Mouse (Mus musculus) forebrain, embryonic 11.5 days (tissue): ENCODE results near the gene Masp1. TPM values are rescaled to one million over a fixed set of nuclear protein-coding genes. Genes with fewer than 3 reads are reported as not detected.

Experiments used
- ATAC-seq: fragments of 200-750 bp; cut with Nextera tagmentation; replicated peaks from 2 replicates; pipeline ENCODE4 v1.8.0; 2017; ENCODE audit warnings: moderate TSS enrichment; ENCODE audit not compliant: low FRiP score
- DNase-seq: peaks from one replicate; pipeline ENCODE4 v3.0.0-alpha.2; 2017; ENCODE audit warnings: low spot score
- H3K27ac ChIP-seq: fragments of 300-500 bp; sonication (generic); 2 replicates; pipeline ENCODE4 v1.5.1; 2014; ENCODE audit warnings: low read depth, low read length
- H3K27me3 ChIP-seq: fragments of 300-500 bp; sonication (generic); 2 replicates; pipeline ENCODE4 v1.6.1; 2014; ENCODE audit warnings: mild to moderate bottlenecking, low read length, mixed read lengths; ENCODE audit not compliant: control insufficient read depth, insufficient read depth
- H3K36me3 ChIP-seq: fragments of 300-500 bp; sonication (generic); 2 replicates; pipeline ENCODE4 v1.6.1; 2014; ENCODE audit warnings: mild to moderate bottlenecking, low read length, moderate library complexity, mixed read lengths; ENCODE audit not compliant: control insufficient read depth, insufficient read depth
- H3K4me1 ChIP-seq: fragments of 300-500 bp; sonication (generic); replicated peaks from 2 replicates; pipeline ENCODE4 v1.6.1; 2014; ENCODE audit warnings: low read length, mixed read lengths; ENCODE audit not compliant: control insufficient read depth, insufficient read depth
- H3K4me2 ChIP-seq: fragments of 300-500 bp; sonication (generic); 2 replicates; pipeline ENCODE4 v1.6.1; 2014; ENCODE audit warnings: low read depth, mild to moderate bottlenecking, low read length, moderate library complexity, mixed read lengths; ENCODE audit not compliant: severe bottlenecking
- H3K4me3 ChIP-seq: fragments of 300-500 bp; sonication (generic); 2 replicates; pipeline ENCODE4 v1.5.1; 2014; ENCODE audit warnings: low read depth, low read length
- H3K9ac ChIP-seq: fragments of 300-500 bp; sonication (generic); 2 replicates; pipeline ENCODE4 v1.6.1; 2014; ENCODE audit warnings: low read length
- H3K9me3 ChIP-seq: fragments of 300-500 bp; sonication (generic); 2 replicates; pipeline ENCODE4 v1.6.1; 2016; ENCODE audit warnings: low read length, mixed read lengths; ENCODE audit not compliant: control insufficient read depth
- WGBS: fragments of 180-500 bp; shearing (Covaris S2); extraction: QIAGEN DNeasy Blood & Tissue Kit; methylation state at CpG from one replicate; pipeline ENCODE4 v1.1.7; 2014; 5-methylcytosine and 5-hydroxymethylcytosine counted together
- polyA plus RNA-seq: library from polyadenylated mRNA; unstranded; fragments of >200 nt; fragmentation: Nextera tagmentation; extraction: Ambion mirVana; gene quantifications from 2 replicates; pipeline ENCODE4 v1.2.1, GENCODE M21; 2014

The Masp1 gene
- polyA plus RNA-seq, 1 experiment from 2014 or later: 19.5 TPM

- no peak overlapping the region for H3K4me2 ChIP-seq
- DNase-seq (no peak), ATAC-seq (no peak)
- H3K4me1 ChIP-seq: peaks cover 4% of the 10 kb centered on the region; the same call in 1 of the 2 replicates
- H3K36me3 ChIP-seq: no peaks in the 10 kb centered on the region; the same call in 1 of the 2 replicates
- H3K9ac ChIP-seq: no peak overlapping the region
- no peak overlapping the region for H3K27ac ChIP-seq
- H3K27me3 ChIP-seq: peaks cover 2% of the 10 kb centered on the region; the same call in 1 of the 2 replicates
- no peaks in the 10 kb centered on the region for H3K9me3 ChIP-seq
- no peak overlapping the region for H3K4me3 ChIP-seq
- WGBS: 69% methylated on average over 4 of the region's 4 CpGs
Observed at GRCm38 (mm10) chr16:23492783-23493182, 27.8 kb downstream of the Masp1 start.

GRCm38 (mm10) chr16:23483292-23483691 lies 37.3 kb downstream of the Masp1 start:
- Histone ChIP-seq H3K4me2 (no peak overlapping the region), H3K9me3 (no peaks in the 10 kb centered on the region), H3K36me3 (no peaks in the 10 kb centered on the region), H3K4me1 (no peaks in the 10 kb centered on the region), H3K27me3 (no peaks in the 10 kb centered on the region), H3K27ac (no peak overlapping the region), H3K9ac (no peak overlapping the region), H3K4me3 (no peak overlapping the region)
- DNase-seq (no peak), ATAC-seq (no peak)
- 81% methylated on average over 10 of the region's 10 CpGs for WGBS

GRCm38 (mm10) chr16:23482846-23483245 lies 37.8 kb downstream of the Masp1 start:
- Histone ChIP-seq H3K4me3 (no peak overlapping the region), H3K9ac (no peak overlapping the region), H3K27ac (no peak overlapping the region), H3K27me3 (no peaks in the 10 kb centered on the region), H3K4me1 (no peaks in the 10 kb centered on the region), H3K9me3 (no peaks in the 10 kb centered on the region), H3K4me2 (no peak overlapping the region), H3K36me3 (no peaks in the 10 kb centered on the region)
- no peak for ATAC-seq
- WGBS: 92% methylated on average over 12 of the region's 12 CpGs
- no peak for DNase-seq

- DNase-seq: no peak
Observed at GRCm38 (mm10) chr16:23482218-23482617, 38.4 kb downstream of the Masp1 start.

GRCm38 (mm10) chr16:23479872-23480603 lies 40.6 kb downstream of the Masp1 start:
- Histone ChIP-seq H3K9me3 (no peaks in the 10 kb centered on the region), H3K4me1 (no peaks in the 10 kb centered on the region), H3K27ac (no peak overlapping the region), H3K9ac (no peak overlapping the region), H3K4me3 (no peak overlapping the region), H3K36me3 (no peaks in the 10 kb centered on the region), H3K4me2 (no peak overlapping the region), H3K27me3 (no peaks in the 10 kb centered on the region)
- DNase-seq (no peak), ATAC-seq (no peak)
- 78% methylated on average over 7 of the region's 7 CpGs for WGBS

More at GRCm38 (mm10) chr16:23482218-23482617, 38.4 kb downstream of the Masp1 start:
- no peak for ATAC-seq
- H3K27me3 ChIP-seq: no peaks in the 10 kb centered on the region
- no peak overlapping the region for H3K4me2 ChIP-seq
- H3K4me3 ChIP-seq: no peak overlapping the region
- WGBS: 48% methylated on average over 3 of the region's 3 CpGs
- H3K27ac ChIP-seq: no peak overlapping the region
- no peaks in the 10 kb centered on the region for H3K36me3 ChIP-seq
- H3K4me1 ChIP-seq: no peaks in the 10 kb centered on the region
- H3K9ac ChIP-seq: no peak overlapping the region
- no peaks in the 10 kb centered on the region for H3K9me3 ChIP-seq

- no peak for ATAC-seq
- Histone ChIP-seq H3K4me2 (no peak overlapping the region), H3K9me3 (no peaks in the 10 kb centered on the region), H3K4me3 (no peak overlapping the region), H3K36me3 (no peaks in the 10 kb centered on the region), H3K27ac (no peak overlapping the region), H3K9ac (no peak overlapping the region), H3K27me3 (no peaks in the 10 kb centered on the region), H3K4me1 (no peaks in the 10 kb centered on the region)
- no peak for DNase-seq
Observed at GRCm38 (mm10) chr16:23476598-23476997, 44.0 kb downstream of the Masp1 start.

GRCm38 (mm10) chr16:23475651-23476050 lies 45.0 kb downstream of the Masp1 start:
- Histone ChIP-seq H3K4me3 (no peak overlapping the region), H3K27me3 (no peaks in the 10 kb centered on the region), H3K36me3 (no peaks in the 10 kb centered on the region), H3K9ac (no peak overlapping the region), H3K4me1 (no peaks in the 10 kb centered on the region), H3K9me3 (no peaks in the 10 kb centered on the region), H3K27ac (no peak overlapping the region), H3K4me2 (no peak overlapping the region)
- DNase-seq (no peak), ATAC-seq (no peak)
- WGBS: 94% methylated on average over 4 of the region's 4 CpGs

- H3K27ac ChIP-seq: no peak overlapping the region
- no peak overlapping the region for H3K9ac ChIP-seq
- no peaks in the 10 kb centered on the region; the same call in 1 of the 2 replicates for H3K36me3 ChIP-seq
- no peaks in the 10 kb centered on the region for H3K27me3 ChIP-seq
- H3K9me3 ChIP-seq: no peaks in the 10 kb centered on the region
- H3K4me1 ChIP-seq: no peaks in the 10 kb centered on the region
- DNase-seq (no peak), ATAC-seq (no peak)
- whole genome bisulfite sequencing: 78% methylated on average over 3 of the region's 3 CpGs
- no peak overlapping the region for H3K4me2 ChIP-seq
- H3K4me3 ChIP-seq: no peak overlapping the region
Observed at GRCm38 (mm10) chr16:23472046-23472445, 48.6 kb downstream of the Masp1 start.

GRCm38 (mm10) chr16:23471551-23471950 lies 49.1 kb downstream of the Masp1 start:
- H3K4me1 ChIP-seq: no peaks in the 10 kb centered on the region
- no peaks in the 10 kb centered on the region for H3K27me3 ChIP-seq
- H3K9me3 ChIP-seq: no peaks in the 10 kb centered on the region
- ATAC-seq: no peak
- H3K4me3 ChIP-seq: no peak overlapping the region
- no peak overlapping the region for H3K4me2 ChIP-seq
- no peak for DNase-seq
- no peak overlapping the region for H3K9ac ChIP-seq
- no peaks in the 10 kb centered on the region; the same call in 1 of the 2 replicates for H3K36me3 ChIP-seq
- 96% methylated on average over 6 of the region's 6 CpGs for WGBS
- H3K27ac ChIP-seq: no peak overlapping the region
